Mouse (Mus musculus) neural tube, embryonic 13.5 days (tissue): ENCODE measurements at regions not wholly inside any gene's neighbourhood (a gene's known extent, or its start where the extent isn't known, plus 50 kb on each side); places are given as distances from the start of the nearest gene placed in this dataset.

ENCODE experiments used
- ATAC-seq: fragments of 200-750 bp; cut with Nextera tagmentation; 2 replicates; pipeline ENCODE4 v1.8.0; 2017; ENCODE audit warnings: low read depth, mild to moderate bottlenecking, moderate TSS enrichment, moderate library complexity
- H3K27ac ChIP-seq: fragments of 300-500 bp; sonication (generic); replicated peaks from 2 replicates; pipeline ENCODE4 v1.5.1; 2015; ENCODE audit warnings: moderate library complexity, mild to moderate bottlenecking, inconsistent platforms
- H3K27me3 ChIP-seq: fragments of 300-500 bp; sonication (generic); 2 replicates; pipeline ENCODE4 v1.6.1; 2015; ENCODE audit warnings: mild to moderate bottlenecking, inconsistent platforms
- H3K36me3 ChIP-seq: fragments of 300-500 bp; sonication (generic); 2 replicates; pipeline ENCODE4 v1.6.1; 2015; ENCODE audit warnings: mild to moderate bottlenecking, inconsistent platforms
- H3K4me1 ChIP-seq: fragments of 300-500 bp; sonication (generic); replicated peaks from 2 replicates; pipeline ENCODE4 v1.6.1; 2015; ENCODE audit warnings: inconsistent platforms
- H3K4me2 ChIP-seq: fragments of 300-500 bp; sonication (generic); 2 replicates; pipeline ENCODE4 v1.6.1; 2015; ENCODE audit warnings: inconsistent platforms, mild to moderate bottlenecking, moderate library complexity
- H3K4me3 ChIP-seq: fragments of 300-500 bp; sonication (generic); 2 replicates; pipeline ENCODE4 v1.5.1; 2015; ENCODE audit warnings: mild to moderate bottlenecking, inconsistent platforms
- H3K9ac ChIP-seq: fragments of 300-500 bp; sonication (generic); 2 replicates; pipeline ENCODE4 v1.6.1; 2015; ENCODE audit warnings: moderate library complexity, mild to moderate bottlenecking, inconsistent platforms
- H3K9me3 ChIP-seq: fragments of 300-500 bp; sonication (generic); 2 replicates; pipeline ENCODE4 v1.6.1; 2016; ENCODE audit warnings: inconsistent platforms
- WGBS: fragments of 180-500 bp; shearing (Covaris S2); methylation state at CpG from one replicate; pipeline ENCODE4 v1.1.7; 2015; 5-methylcytosine and 5-hydroxymethylcytosine counted together

DNA sequence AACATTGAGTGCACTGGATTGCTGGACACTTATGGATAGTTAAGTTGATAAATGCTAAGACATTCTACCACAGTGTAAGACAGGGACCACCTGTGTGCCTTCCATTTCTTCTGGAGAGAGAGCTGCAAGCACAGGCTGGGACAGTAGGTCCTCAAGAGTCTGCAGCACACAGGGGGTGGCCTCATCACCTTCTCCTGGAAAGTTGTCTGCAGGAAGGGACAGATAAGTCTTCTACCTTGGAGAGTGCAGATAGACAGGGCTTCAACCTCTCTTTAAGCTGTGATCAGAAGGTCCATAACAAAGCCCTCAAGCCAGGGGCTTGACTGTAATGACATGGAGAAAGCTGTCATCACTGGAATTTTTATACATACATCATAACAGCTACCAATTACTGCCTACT, 140.5 kb upstream of the Jun start:
- H3K4me3 ChIP-seq: no peak overlapping the region
- no peaks in the 10 kb centered on the region for H3K27me3 ChIP-seq
- no peak overlapping the region for H3K9ac ChIP-seq
- no peaks in the 10 kb centered on the region for H3K9me3 ChIP-seq
- ATAC-seq: no peak
- no peak overlapping the region for H3K27ac ChIP-seq
- no peak overlapping the region for H3K4me2 ChIP-seq
- H3K4me1 ChIP-seq: no peaks in the 10 kb centered on the region
- H3K36me3 ChIP-seq: no peaks in the 10 kb centered on the region

DNA sequence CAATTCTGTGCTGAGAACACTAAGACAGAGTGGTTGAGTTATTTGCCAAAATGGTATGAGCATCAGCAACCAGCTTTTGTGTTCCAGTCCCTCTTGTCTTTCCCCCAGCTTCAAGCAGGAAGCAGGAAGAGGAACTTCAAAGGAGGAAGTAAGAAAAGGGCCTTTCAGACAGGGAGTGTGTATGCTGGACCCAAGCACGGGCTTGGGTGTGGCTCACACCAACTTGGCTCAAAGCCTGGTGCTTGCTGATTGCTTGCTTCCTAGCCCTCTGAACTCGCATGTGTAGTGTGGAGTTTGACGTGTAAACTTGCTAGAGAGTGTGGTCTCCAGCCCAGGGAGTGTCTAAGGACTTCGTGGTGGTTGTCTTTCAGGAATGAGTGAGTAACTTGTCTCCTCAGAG, 141.0 kb upstream of the Jun start:
- Histone ChIP-seq H3K36me3 (no peaks in the 10 kb centered on the region), H3K4me2 (no peak overlapping the region), H3K9ac (no peak overlapping the region), H3K4me3 (no peak overlapping the region), H3K27me3 (no peaks in the 10 kb centered on the region), H3K4me1 (no peaks in the 10 kb centered on the region), H3K9me3 (no peaks in the 10 kb centered on the region), H3K27ac (no peak overlapping the region)
- WGBS: 65% methylated on average over 4 of the region's 4 CpGs
- no peak for ATAC-seq

DNA sequence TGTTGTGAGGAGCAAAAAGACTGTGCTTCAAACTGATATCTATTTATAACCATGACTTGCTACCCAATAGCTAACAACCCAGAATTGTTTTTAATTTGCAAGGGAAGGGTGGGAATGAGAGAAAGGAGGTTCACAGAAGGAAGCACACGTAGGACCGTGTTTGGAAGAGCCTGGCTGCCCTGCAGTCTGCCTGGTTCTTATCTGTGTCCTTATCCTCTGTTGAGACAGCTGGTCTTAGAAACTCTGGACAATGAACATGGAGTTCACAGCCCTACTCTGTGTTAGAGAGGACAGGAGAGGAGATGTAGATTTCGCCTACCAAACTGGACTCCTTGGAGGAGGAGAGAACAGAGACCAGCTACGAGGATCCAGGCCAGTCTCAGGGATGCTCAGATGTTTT, 141.5 kb upstream of the Jun start:
- no peak overlapping the region for H3K4me3 ChIP-seq
- 91% methylated on average over 4 of the region's 4 CpGs for WGBS
- H3K27ac ChIP-seq: no peak overlapping the region
- H3K36me3 ChIP-seq: no peaks in the 10 kb centered on the region
- H3K4me2 ChIP-seq: no peak overlapping the region
- no peak for ATAC-seq
- H3K4me1 ChIP-seq: no peaks in the 10 kb centered on the region
- H3K27me3 ChIP-seq: no peaks in the 10 kb centered on the region
- H3K9me3 ChIP-seq: no peaks in the 10 kb centered on the region
- no peak overlapping the region for H3K9ac ChIP-seq

DNA sequence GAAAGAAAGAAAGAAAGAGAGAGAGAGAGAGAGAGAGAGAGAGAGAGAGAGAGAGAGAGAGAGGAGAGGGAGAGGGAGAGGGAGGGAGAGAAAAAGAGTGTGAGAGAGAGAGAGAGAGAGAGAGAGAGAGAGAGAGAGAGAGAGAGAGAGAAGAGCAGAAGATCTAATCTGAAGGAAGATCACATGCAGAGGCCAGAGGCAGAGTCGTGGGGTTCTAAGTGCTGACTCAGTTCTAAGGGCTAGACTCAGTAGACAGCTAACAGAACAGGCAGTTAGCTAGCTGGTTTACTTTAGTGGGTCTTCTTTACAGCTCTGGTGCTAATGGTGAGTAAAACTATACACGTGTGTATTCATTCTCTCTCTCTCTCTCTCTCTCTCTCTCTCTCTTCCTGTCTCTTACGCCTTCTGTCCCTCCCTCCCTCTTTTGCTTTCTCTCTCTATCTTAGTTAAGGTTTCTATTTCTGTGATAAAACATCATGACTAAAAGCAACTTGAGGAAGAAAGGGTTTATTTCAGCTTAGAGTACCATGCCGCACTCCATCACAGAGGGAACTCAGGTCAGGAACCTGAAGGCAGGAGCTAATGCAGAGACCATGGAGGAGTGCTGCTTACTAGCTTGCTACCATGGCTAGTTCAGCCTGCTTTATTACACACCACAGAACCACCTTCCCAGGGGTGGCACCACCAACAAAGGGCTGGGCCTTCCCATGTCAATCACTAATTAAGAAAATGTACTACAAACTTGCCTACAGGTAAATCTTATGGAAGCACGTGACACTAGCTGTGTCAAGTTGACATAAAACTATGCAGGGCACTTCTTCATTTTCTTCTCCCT, 142.8 kb upstream of the Jun start:
- Histone ChIP-seq H3K4me1 (no peaks in the 10 kb centered on the region), H3K4me3 (no peak overlapping the region), H3K36me3 (no peaks in the 10 kb centered on the region), H3K9me3 (no peaks in the 10 kb centered on the region), H3K27me3 (no peaks in the 10 kb centered on the region), H3K4me2 (no peak overlapping the region), H3K27ac (no peak overlapping the region), H3K9ac (no peak overlapping the region)
- ATAC-seq: no peak
- 79% methylated on average over 5 of the region's 5 CpGs for WGBS

DNA sequence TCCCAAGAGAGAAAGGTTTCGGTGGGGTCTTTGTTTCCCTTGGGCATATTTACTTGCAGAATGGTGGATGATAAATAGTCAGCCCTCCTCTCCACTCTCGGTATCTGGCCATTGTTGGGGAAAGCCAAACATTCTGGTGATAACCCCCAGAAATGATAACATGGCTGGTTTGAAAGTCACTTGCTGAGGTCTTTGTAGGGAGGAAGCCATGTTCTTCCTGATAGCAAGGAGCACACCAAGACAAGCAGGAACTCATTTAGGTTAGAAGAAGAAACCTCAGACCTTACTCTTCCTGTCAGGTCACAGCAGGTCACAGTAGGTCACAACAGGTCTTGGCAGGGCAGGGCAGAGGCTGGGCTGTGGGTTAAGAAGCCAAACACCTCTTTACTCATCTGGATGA, 144.1 kb upstream of the Jun start:
- WGBS: 76% methylated on average over 2 of the region's 2 CpGs
- no peaks in the 10 kb centered on the region for H3K27me3 ChIP-seq
- no peak overlapping the region for H3K4me3 ChIP-seq
- H3K4me2 ChIP-seq: no peak overlapping the region
- H3K9ac ChIP-seq: no peak overlapping the region
- H3K4me1 ChIP-seq: no peaks in the 10 kb centered on the region
- no peak overlapping the region for H3K27ac ChIP-seq
- no peaks in the 10 kb centered on the region for H3K9me3 ChIP-seq
- ATAC-seq: no peak
- no peaks in the 10 kb centered on the region for H3K36me3 ChIP-seq

DNA sequence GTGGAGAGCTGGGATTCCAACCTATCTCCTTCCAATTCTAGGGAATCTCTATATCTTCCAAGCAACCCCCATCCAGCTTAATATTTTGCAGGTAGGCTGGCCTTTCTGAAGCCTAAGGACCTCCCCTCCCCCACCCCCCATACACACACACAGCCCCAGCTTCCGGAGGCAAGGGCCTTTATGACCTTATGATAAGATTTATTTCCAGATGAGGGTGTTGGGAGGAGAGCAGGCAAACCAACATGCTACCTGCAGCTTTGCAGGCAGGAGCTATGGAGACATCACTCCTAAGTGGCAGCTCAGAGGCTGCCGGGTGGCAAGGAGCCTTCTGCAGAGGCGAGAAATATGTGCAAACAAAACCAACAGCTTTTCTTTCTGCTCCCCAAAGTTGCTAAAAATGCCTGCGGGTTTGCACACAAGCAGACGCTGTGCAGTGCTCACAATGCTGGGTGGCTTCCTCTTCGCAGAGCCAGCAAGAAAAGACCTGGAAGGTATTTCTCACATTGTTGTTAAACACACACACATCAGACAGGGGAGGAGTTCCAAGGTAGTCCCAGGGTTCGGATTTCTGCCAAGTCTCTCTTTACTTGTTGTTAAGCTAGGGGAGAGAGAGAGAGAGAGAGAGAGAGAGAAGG, 145.2 kb upstream of the Jun start:
- no peaks in the 10 kb centered on the region for H3K9me3 ChIP-seq
- H3K4me2 ChIP-seq: no peak overlapping the region

DNA sequence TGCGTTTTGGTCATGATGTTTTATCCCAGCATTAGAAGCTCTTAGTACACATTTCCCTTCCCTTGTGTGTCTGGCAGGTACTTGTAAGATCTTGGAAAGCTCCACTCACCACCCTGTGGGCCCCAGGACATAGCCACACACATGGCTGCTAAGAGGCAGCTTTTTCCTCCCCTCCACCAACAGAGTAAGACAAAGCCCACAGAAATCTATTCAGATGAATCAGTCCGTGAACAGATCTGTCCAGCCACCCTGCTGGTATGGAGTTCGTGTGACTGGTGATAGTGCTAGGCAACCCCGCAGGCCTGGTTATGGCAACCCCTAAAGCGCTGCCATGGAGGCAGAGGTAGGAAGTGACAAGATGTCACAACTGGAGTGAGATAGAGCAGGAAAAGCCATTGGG, 147.4 kb upstream of the Jun start:
- Histone ChIP-seq H3K4me1 (no peaks in the 10 kb centered on the region), H3K4me2 (no peak overlapping the region), H3K9ac (no peak overlapping the region), H3K9me3 (no peaks in the 10 kb centered on the region), H3K27ac (no peak overlapping the region), H3K27me3 (no peaks in the 10 kb centered on the region), H3K36me3 (no peaks in the 10 kb centered on the region), H3K4me3 (no peak overlapping the region)
- no peak for ATAC-seq
- 37% methylated on average over 5 of the region's 5 CpGs for WGBS

More for the DNA sequence above, 145.2 kb upstream of the Jun start:
- Histone ChIP-seq H3K27ac (no peak overlapping the region), H3K9ac (no peak overlapping the region), H3K36me3 (no peaks in the 10 kb centered on the region), H3K27me3 (no peaks in the 10 kb centered on the region), H3K4me1 (no peaks in the 10 kb centered on the region), H3K4me3 (no peak overlapping the region)
- WGBS: 76% methylated on average over 7 of the region's 7 CpGs
- no peak for ATAC-seq

DNA sequence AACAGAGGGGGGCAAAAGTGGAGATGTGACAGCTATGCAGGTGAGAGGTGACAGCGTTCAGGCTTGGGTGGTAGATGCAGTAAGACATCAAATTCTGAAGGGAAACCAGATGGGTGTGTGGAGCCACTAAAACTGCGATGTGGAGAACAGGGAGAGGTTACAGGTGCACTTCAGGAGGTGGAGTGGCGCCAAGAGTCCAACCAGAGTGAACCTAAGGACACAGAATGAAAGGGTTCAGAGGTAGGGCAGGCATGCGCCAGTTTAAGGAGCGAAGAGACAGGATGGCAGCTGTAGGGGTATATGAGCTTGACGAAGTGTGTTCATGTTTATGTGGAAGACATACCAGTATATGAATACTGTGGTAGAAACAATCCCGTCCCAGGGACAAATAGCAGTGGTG, 148.1 kb upstream of the Jun start:
- Histone ChIP-seq H3K27ac (no peak overlapping the region), H3K36me3 (no peaks in the 10 kb centered on the region), H3K4me3 (no peak overlapping the region), H3K4me2 (no peak overlapping the region), H3K27me3 (no peaks in the 10 kb centered on the region), H3K4me1 (no peaks in the 10 kb centered on the region), H3K9me3 (no peaks in the 10 kb centered on the region), H3K9ac (no peak overlapping the region)
- ATAC-seq: no peak
- 96% methylated on average over 7 of the region's 7 CpGs for WGBS

DNA sequence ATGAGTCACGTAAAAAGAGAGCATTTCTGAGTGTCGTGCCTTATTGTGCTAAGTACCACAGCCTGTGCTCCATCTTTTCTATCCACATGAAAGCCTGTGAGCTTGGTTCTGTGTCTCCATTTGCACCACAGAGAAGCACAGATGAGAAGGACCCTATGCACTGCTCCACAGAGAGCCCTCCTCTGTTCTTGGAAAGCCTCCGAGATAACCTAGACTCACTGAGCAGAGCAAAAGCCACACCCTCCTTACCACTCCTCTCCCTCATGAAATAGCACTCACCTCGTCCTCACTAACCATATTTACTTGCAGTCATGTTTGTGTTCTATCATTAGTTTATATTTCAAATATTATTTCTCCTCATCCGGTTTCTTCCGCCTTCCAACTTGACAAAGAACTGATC, 150.5 kb upstream of the Jun start:
- 82% methylated on average over 6 of the region's 6 CpGs for WGBS
- Histone ChIP-seq H3K4me3 (no peak overlapping the region), H3K9me3 (no peaks in the 10 kb centered on the region), H3K27ac (no peak overlapping the region), H3K27me3 (no peaks in the 10 kb centered on the region), H3K4me1 (no peaks in the 10 kb centered on the region), H3K36me3 (no peaks in the 10 kb centered on the region), H3K4me2 (no peak overlapping the region), H3K9ac (no peak overlapping the region)
- no peak for ATAC-seq

DNA sequence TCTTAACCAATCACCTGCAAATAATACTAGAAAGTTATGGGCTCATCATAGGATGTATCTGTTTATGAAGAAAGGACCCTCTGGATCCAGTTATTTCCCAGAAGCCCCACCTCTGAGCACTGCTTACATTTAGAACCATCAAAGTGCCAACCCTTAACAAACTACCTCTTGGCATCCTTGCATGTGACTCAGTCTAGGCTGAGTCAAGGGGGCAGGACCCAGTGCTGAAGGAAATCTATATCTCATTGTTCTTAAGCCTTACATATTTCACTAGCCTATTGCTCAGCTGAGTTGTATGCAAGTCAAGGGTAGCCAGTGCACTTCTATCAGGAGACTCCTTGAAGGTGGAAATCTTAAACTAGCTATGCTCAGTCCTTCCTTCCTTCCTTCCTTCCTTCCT, 151.6 kb upstream of the Jun start:
- Histone ChIP-seq H3K36me3 (no peaks in the 10 kb centered on the region), H3K9ac (no peak overlapping the region), H3K27me3 (no peaks in the 10 kb centered on the region), H3K27ac (no peak overlapping the region), H3K9me3 (no peaks in the 10 kb centered on the region), H3K4me1 (no peaks in the 10 kb centered on the region), H3K4me3 (no peak overlapping the region), H3K4me2 (no peak overlapping the region)
- no peak for ATAC-seq

DNA sequence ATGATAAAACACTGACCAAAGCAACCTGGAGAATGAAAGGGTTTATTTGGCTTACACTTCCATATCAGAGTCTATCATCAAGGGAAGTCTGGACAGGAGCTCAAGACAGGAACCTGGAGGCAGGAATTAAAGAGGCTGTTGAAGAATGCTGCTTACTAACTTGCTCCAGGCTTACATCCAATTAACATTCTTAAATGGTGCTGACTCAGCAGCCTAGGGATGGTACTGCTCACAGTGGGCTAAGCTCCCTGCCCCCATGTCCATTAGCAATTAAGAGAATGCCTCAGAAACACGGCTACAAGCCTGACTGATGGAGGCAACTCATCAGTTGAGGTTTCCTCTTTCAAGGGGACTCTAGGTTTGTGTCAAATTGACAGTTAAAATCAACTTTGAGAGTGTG, 153.3 kb upstream of the Jun start:
- 66% methylated on average over 1 of the region's 1 CpGs for WGBS
- no peak overlapping the region for H3K9ac ChIP-seq
- no peak overlapping the region for H3K4me2 ChIP-seq
- H3K27me3 ChIP-seq: no peaks in the 10 kb centered on the region
- ATAC-seq: no peak
- no peak overlapping the region for H3K27ac ChIP-seq
- H3K4me3 ChIP-seq: no peak overlapping the region
- no peaks in the 10 kb centered on the region for H3K36me3 ChIP-seq
- 0 out of 2 replicates have a peak, but pooled peaks cover 9% of the 10 kb centered on the region for H3K4me1 ChIP-seq
- H3K9me3 ChIP-seq: no peaks in the 10 kb centered on the region

DNA sequence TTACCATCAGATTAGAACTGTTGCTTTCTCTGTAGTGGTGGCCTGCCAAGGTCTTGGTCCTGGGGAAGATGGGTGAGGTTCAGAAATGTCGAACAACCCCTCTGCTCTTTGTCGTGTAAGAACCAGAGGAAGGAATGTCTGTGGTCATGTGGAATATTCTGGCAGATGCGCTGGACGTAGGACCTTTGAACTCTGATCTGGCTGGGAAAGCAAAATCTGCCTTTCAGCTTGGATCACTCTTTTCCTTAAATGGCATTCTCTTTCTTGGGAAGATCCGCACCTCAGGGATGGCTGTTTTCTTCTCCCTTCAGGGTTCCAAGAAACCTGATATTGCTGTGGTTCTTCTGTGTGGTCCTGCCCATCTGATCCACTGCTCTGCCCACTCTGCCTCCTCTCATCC, 155.8 kb upstream of the Jun start:
- Histone ChIP-seq H3K9me3 (no peaks in the 10 kb centered on the region), H3K9ac (no peak overlapping the region), H3K4me3 (no peak overlapping the region), H3K4me1 (0 out of 2 replicates have a peak, but pooled peaks cover 9% of the 10 kb centered on the region), H3K27ac (no peak overlapping the region), H3K36me3 (no peaks in the 10 kb centered on the region), H3K27me3 (no peaks in the 10 kb centered on the region), H3K4me2 (no peak overlapping the region)
- ATAC-seq: no peak
- WGBS: 91% methylated on average over 5 of the region's 5 CpGs

DNA sequence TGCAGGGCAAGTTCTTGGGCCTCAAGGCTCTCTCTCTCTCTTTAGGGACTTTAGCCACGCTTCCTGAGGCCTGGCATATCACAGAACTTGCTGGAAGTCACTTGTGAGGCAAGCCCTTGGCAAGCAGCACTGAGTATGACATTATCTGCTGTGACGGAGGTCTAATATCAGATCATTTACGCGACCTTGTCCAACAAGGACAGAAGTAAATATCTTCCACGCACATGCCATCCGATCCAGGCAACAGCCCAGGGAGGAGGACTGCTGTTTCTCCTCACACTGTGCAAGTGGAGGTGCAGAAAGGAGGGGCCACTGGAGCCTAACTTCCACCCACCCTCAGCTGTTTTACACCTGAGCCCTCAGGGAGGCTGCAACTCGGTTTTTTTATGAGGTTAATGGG, 156.8 kb upstream of the Jun start:
- Histone ChIP-seq H3K9me3 (no peaks in the 10 kb centered on the region), H3K4me2 (no peak overlapping the region), H3K4me1 (0 out of 2 replicates have a peak, but pooled peaks cover 9% of the 10 kb centered on the region), H3K27ac (no peak overlapping the region), H3K27me3 (no peaks in the 10 kb centered on the region), H3K36me3 (no peaks in the 10 kb centered on the region), H3K9ac (no peak overlapping the region), H3K4me3 (no peak overlapping the region)
- WGBS: 83% methylated on average over 7 of the region's 7 CpGs
- ATAC-seq: no peak
